Mouse (Mus musculus): ENCODE results near the gene Sestd1. TPM values are rescaled to one million over a fixed set of nuclear protein-coding genes. Genes with fewer than 3 reads are reported as not detected.

The Sestd1 gene
- polyA plus RNA-seq, 1 experiment from 2014 or later: 21.4 TPM

- no peak overlapping the region for H3K4me3 ChIP-seq
- H3K9ac ChIP-seq: no peak overlapping the region
- 85% methylated on average over 10 of the region's 10 CpGs for WGBS
- H3K36me3 ChIP-seq: peaks cover 7% of the 10 kb centered on the region; the same call in 1 of the 2 replicates
- H3K9me3 ChIP-seq: no peaks in the 10 kb centered on the region
- H3K4me1 ChIP-seq: no peaks in the 10 kb centered on the region
- no peak overlapping the region for H3K27ac ChIP-seq
- H3K27me3 ChIP-seq: no peaks in the 10 kb centered on the region
- no peak for ATAC-seq (ENCODE audit: borderline replicate concordance, extremely low read depth, low FRiP score, low TSS enrichment)
- H3K4me2 ChIP-seq: no peak overlapping the region
These were observed 33.1 kb downstream of the Sestd1 start for GRCm38 (mm10) chr2:77247200-77247830.

GRCm38 (mm10) chr2:77245806-77246205, 34.6 kb downstream of the Sestd1 start:
- no peaks in the 10 kb centered on the region for H3K27me3 ChIP-seq
- no peak overlapping the region for H3K4me3 ChIP-seq
- no peak overlapping the region for H3K9ac ChIP-seq
- 52% methylated on average over 3 of the region's 3 CpGs for WGBS
- H3K9me3 ChIP-seq: no peaks in the 10 kb centered on the region
- peaks cover 13% of the 10 kb centered on the region; the same call in 1 of the 2 replicates for H3K36me3 ChIP-seq
- no peak overlapping the region for H3K4me2 ChIP-seq
- ATAC-seq (ENCODE audit: borderline replicate concordance, extremely low read depth, low FRiP score, low TSS enrichment): no peak
- no peaks in the 10 kb centered on the region for H3K4me1 ChIP-seq
- no peak overlapping the region for H3K27ac ChIP-seq

- Histone ChIP-seq H3K4me3 (no peak overlapping the region), H3K4me2 (no peak overlapping the region), H3K36me3 (peaks cover 19% of the 10 kb centered on the region; the same call in 1 of the 2 replicates), H3K9ac (no peak overlapping the region), H3K9me3 (no peaks in the 10 kb centered on the region), H3K4me1 (no peaks in the 10 kb centered on the region), H3K27me3 (no peaks in the 10 kb centered on the region), H3K27ac (no peak overlapping the region)
- ATAC-seq (ENCODE audit: borderline replicate concordance, extremely low read depth, low FRiP score, low TSS enrichment): no peak
- 87% methylated on average over 6 of the region's 6 CpGs for WGBS
These were observed 38.1 kb downstream of the Sestd1 start for GRCm38 (mm10) chr2:77242248-77242647.

- H3K27me3 ChIP-seq: no peaks in the 10 kb centered on the region
- no peaks in the 10 kb centered on the region for H3K9me3 ChIP-seq
- peaks cover 26% of the 10 kb centered on the region for H3K36me3 ChIP-seq
- no peak for ATAC-seq (ENCODE audit: borderline replicate concordance, extremely low read depth, low FRiP score, low TSS enrichment)
- H3K4me3 ChIP-seq: no peak overlapping the region
- H3K4me1 ChIP-seq: no peaks in the 10 kb centered on the region; the same call in 1 of the 2 replicates
- H3K4me2 ChIP-seq: no peak overlapping the region
- 82% methylated on average over 3 of the region's 3 CpGs for WGBS
- H3K27ac ChIP-seq: no peak overlapping the region
- H3K9ac ChIP-seq: no peak overlapping the region
These were observed 41.8 kb downstream of the Sestd1 start for GRCm38 (mm10) chr2:77238607-77239006.

- no peak for ATAC-seq (ENCODE audit: borderline replicate concordance, extremely low read depth, low FRiP score, low TSS enrichment)
These were observed 42.3 kb downstream of the Sestd1 start for GRCm38 (mm10) chr2:77238046-77238445.

GRCm38 (mm10) chr2:77236860-77237259, 43.5 kb downstream of the Sestd1 start:
- Histone ChIP-seq H3K4me3 (no peak overlapping the region), H3K9me3 (no peaks in the 10 kb centered on the region), H3K27ac (no peak overlapping the region), H3K36me3 (peaks cover 37% of the 10 kb centered on the region), H3K27me3 (no peaks in the 10 kb centered on the region), H3K9ac (no peak overlapping the region), H3K4me2 (no peak overlapping the region), H3K4me1 (no peaks in the 10 kb centered on the region; the same call in 1 of the 2 replicates)
- ATAC-seq (ENCODE audit: borderline replicate concordance, extremely low read depth, low FRiP score, low TSS enrichment): no peak
- WGBS: 74% methylated on average over 4 of the region's 4 CpGs

More at GRCm38 (mm10) chr2:77238046-77238445, 42.3 kb downstream of the Sestd1 start:
- no peak overlapping the region for H3K27ac ChIP-seq
- peaks cover 27% of the 10 kb centered on the region for H3K36me3 ChIP-seq
- no peak overlapping the region for H3K9ac ChIP-seq
- no peak overlapping the region for H3K4me2 ChIP-seq
- 63% methylated on average over 3 of the region's 3 CpGs for WGBS
- H3K9me3 ChIP-seq: no peaks in the 10 kb centered on the region
- no peaks in the 10 kb centered on the region; the same call in 1 of the 2 replicates for H3K4me1 ChIP-seq
- H3K27me3 ChIP-seq: no peaks in the 10 kb centered on the region
- H3K4me3 ChIP-seq: no peak overlapping the region

GRCm38 (mm10) chr2:77235896-77236295, 44.5 kb downstream of the Sestd1 start:
- Histone ChIP-seq H3K27me3 (no peaks in the 10 kb centered on the region), H3K4me3 (no peak overlapping the region), H3K27ac (no peak overlapping the region), H3K4me2 (no peak overlapping the region), H3K36me3 (peaks cover 38% of the 10 kb centered on the region), H3K4me1 (no peaks in the 10 kb centered on the region; the same call in 1 of the 2 replicates), H3K9ac (no peak overlapping the region), H3K9me3 (no peaks in the 10 kb centered on the region)
- 56% methylated on average over 4 of the region's 4 CpGs for WGBS
- peak; percentile 55; the same call in 1 of the 2 replicates for ATAC-seq (ENCODE audit: borderline replicate concordance, extremely low read depth, low FRiP score, low TSS enrichment)

- WGBS: 94% methylated on average over 2 of the region's 2 CpGs
- no peaks in the 10 kb centered on the region; the same call in 1 of the 2 replicates for H3K4me1 ChIP-seq
- H3K36me3 ChIP-seq: peaks cover 35% of the 10 kb centered on the region
These were observed 47.8 kb downstream of the Sestd1 start for GRCm38 (mm10) chr2:77232604-77233003.

GRCm38 (mm10) chr2:77220960-77221359, 59.4 kb downstream of the Sestd1 start:
- Histone ChIP-seq H3K4me1 (no peaks in the 10 kb centered on the region), H3K9me3 (no peaks in the 10 kb centered on the region), H3K27me3 (no peaks in the 10 kb centered on the region), H3K9ac (no peak overlapping the region), H3K4me2 (no peak overlapping the region), H3K27ac (no peak overlapping the region), H3K4me3 (no peak overlapping the region), H3K36me3 (no peaks in the 10 kb centered on the region)
- no peak for ATAC-seq (ENCODE audit: borderline replicate concordance, extremely low read depth, low FRiP score, low TSS enrichment)
- 85% methylated on average over 2 of the region's 2 CpGs for WGBS

More at GRCm38 (mm10) chr2:77232604-77233003, 47.8 kb downstream of the Sestd1 start:
- H3K4me2 ChIP-seq: no peak overlapping the region
- H3K4me3 ChIP-seq: no peak overlapping the region
- no peak for ATAC-seq (ENCODE audit: borderline replicate concordance, extremely low read depth, low FRiP score, low TSS enrichment)
- H3K27me3 ChIP-seq: no peaks in the 10 kb centered on the region
- H3K27ac ChIP-seq: no peak overlapping the region
- H3K9ac ChIP-seq: no peak overlapping the region
- no peaks in the 10 kb centered on the region for H3K9me3 ChIP-seq

GRCm38 (mm10) chr2:77212885-77213284, 67.5 kb downstream of the Sestd1 start:
- Histone ChIP-seq H3K4me3 (no peak overlapping the region), H3K9me3 (no peaks in the 10 kb centered on the region), H3K27me3 (no peaks in the 10 kb centered on the region), H3K4me2 (no peak overlapping the region), H3K4me1 (no peaks in the 10 kb centered on the region), H3K36me3 (peaks cover 22% of the 10 kb centered on the region; the same call in 1 of the 2 replicates), H3K27ac (no peak overlapping the region), H3K9ac (no peak overlapping the region)
- 81% methylated on average over 5 of the region's 5 CpGs for WGBS
- no peak for ATAC-seq (ENCODE audit: borderline replicate concordance, extremely low read depth, low FRiP score, low TSS enrichment)

- no peak overlapping the region for H3K4me3 ChIP-seq
- peaks cover 15% of the 10 kb centered on the region; the same call in 1 of the 2 replicates for H3K36me3 ChIP-seq
- no peak overlapping the region for H3K4me2 ChIP-seq
- no peaks in the 10 kb centered on the region for H3K4me1 ChIP-seq
- no peak for ATAC-seq (ENCODE audit: borderline replicate concordance, extremely low read depth, low FRiP score, low TSS enrichment)
- 85% methylated on average over 3 of the region's 3 CpGs for WGBS
- H3K9ac ChIP-seq: no peak overlapping the region
- H3K27ac ChIP-seq: no peak overlapping the region
- H3K27me3 ChIP-seq: no peaks in the 10 kb centered on the region
- H3K9me3 ChIP-seq: no peaks in the 10 kb centered on the region
These were observed 73.4 kb downstream of the Sestd1 start for GRCm38 (mm10) chr2:77206951-77207350.

GRCm38 (mm10) chr2:77203916-77204315, 76.5 kb downstream of the Sestd1 start:
- H3K27me3 ChIP-seq: no peaks in the 10 kb centered on the region
- H3K9ac ChIP-seq: no peak overlapping the region
- H3K4me3 ChIP-seq: no peak overlapping the region
- no peak overlapping the region for H3K4me2 ChIP-seq
- 47% methylated on average over 2 of the region's 2 CpGs for WGBS
- ATAC-seq (ENCODE audit: borderline replicate concordance, extremely low read depth, low FRiP score, low TSS enrichment): no peak
- H3K36me3 ChIP-seq: 0 out of 2 replicates have a peak, but pooled peaks cover 5% of the 10 kb centered on the region
- H3K4me1 ChIP-seq: no peaks in the 10 kb centered on the region
- no peaks in the 10 kb centered on the region for H3K9me3 ChIP-seq
- H3K27ac ChIP-seq: no peak overlapping the region
